Mouse (Mus musculus) retina, postnatal 7 days (tissue): Measurements from ENCODE around the gene Spata5.

Source experiments
- DNase-seq: peaks from one replicate; pipeline ENCODE4 v3.0.0-alpha.2; 2012; ENCODE audit warnings: low read depth, low spot score

Spata5 gene

DNA sequence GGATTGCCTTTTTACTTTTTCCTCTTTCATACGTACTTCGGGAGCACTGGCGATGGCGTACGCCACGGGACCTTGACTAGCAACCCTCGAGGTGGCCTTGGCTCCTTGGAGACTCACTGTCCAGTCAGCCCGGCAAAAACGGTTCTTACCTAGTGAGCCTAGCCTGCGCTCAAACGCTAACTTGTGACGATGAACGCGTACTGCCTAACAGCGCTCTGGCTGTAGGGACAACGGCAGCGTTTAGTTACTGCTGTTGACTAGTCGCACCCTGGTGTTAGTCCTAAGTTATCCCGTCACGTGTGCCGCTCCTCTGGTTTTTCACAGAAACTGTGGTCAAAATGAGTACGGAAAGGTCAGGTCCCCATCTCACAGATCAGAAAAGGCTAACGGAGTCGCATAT, 945 bp downstream of the Spata5 start:
- DNase-seq = no peak

DNA sequence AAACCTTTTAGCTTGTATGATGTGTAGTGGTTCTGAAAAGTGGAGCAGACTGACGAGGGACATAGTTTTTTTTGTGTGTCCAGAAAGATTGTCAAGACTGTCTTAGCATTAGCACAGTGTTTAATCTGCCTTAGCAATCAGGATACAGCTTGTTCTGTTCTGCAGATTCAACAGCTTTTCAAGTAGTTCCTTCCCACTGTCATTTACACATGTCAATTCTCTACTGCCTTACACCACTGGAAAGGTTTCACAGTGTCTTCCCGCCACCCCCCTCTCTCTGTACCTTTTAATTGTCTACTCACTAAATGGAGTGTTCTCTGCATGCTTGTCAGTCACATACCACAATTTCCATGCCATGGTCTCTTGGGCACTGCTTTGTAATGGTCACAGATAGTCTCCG, 1.5 kb downstream of the Spata5 start:
- DNase-seq = no peak

GRCm38 (mm10) chr3:37426069-37426468, 6.4 kb downstream of the Spata5 start:
- no peak for DNase-seq

- DNase-seq = no peak
These were observed 10.7 kb downstream of the Spata5 start for GRCm38 (mm10) chr3:37430359-37430758.

GRCm38 (mm10) chr3:37439770-37440169, 20.1 kb downstream of the Spata5 start:
- DNase-seq = no peak

DNA sequence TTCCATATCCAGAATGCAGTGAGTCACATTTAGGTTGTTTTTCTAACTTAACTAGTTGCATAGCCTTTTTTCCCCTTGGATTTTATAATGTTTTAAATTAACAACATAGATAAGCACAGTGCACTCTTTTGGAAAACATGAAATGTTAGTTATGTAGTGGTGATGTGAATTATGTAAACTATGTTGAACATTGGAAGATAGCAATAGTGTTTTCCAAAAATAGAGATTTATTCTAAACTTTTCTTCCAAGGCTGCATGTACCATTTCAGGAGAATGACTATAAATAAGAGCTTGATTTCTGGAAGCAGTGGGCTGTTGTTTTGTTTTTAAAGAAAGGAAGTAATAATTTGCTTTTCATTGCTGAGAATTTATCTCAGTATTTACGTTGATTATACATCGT, 23.7 kb downstream of the Spata5 start:
- DNase-seq = no peak

DNA sequence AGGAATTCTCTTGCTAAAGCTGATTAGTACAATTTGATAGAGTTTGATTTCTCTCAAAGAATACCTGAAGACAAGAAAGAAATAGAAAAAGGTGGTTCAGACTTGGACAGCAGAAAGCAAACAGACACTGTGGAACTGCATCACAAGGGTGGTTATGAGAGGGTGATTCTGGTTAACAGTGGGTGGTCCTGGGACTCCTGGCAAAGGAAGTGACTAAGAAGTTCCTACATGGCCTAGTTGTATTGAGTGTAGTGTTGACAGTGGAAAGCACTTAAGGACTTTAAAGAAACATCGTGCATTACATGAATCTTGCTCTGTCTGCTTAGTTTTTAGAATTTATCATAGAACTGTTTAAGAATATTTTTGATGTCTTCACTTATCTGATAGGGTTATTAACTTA, 36.3 kb downstream of the Spata5 start:
- DNase-seq = no peak

GRCm38 (mm10) chr3:37468170-37468569, 48.5 kb downstream of the Spata5 start:
- peak; percentile 16 for DNase-seq

DNA sequence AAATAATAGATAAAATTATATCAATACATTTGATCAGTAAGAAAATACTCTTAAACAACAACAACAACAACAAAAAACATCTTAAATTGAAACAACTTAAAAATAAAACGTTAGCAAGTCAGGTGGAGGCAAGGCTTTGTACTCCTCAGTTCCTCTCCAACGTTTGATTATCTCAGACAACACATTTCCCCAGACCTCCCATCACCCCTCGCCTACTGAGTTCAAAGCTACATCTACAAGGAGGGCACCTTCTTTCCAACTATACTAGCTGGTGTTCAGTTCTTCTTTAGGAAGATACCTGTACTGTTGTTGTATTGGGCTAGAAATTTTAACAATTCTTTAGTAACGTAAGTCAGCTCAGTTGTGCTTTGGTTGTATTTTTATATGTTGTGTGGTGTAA, 49.7 kb downstream of the Spata5 start:
- no peak for DNase-seq

DNA sequence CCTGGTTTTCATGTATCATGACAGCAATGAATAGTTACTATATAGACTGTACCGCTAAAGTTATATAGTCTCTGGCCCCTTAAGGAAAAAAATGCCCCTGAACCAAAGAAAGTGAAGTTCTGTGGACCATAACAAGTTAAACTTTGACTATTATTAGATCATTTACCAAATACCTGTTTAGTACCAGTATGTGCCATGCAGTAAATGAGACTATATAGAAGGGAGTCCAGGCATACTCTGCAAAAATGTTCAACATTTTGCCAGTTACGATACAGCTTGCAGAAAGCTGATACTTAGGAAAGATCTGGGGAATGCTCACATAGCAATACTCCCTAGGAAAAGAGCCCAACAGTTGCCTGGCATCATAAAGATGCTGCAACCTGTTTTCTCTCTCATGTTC, 51.2 kb downstream of the Spata5 start:
- DNase-seq = no peak

GRCm38 (mm10) chr3:37472461-37472860, 52.8 kb downstream of the Spata5 start:
- peak; percentile 6 for DNase-seq

DNA sequence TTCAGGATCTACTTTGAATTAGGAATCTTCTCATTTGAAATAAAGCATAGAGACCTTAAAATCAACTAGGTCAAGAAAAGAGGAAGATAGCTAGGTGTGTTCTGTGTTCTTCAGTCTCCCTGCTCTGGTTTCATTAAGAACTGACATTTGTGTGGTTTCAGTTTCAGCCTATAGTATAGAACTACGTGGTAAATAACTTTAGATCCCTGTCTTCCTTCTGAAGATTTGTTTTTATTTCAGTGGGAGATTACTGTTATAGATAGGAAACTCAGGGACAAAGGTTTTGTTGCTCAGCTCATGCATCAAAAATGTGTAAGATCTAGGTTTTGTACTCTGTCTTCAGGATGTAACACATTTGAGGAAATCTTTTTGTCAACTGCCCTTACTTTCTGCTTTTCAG, 56.8 kb downstream of the Spata5 start:
- no peak for DNase-seq

DNA sequence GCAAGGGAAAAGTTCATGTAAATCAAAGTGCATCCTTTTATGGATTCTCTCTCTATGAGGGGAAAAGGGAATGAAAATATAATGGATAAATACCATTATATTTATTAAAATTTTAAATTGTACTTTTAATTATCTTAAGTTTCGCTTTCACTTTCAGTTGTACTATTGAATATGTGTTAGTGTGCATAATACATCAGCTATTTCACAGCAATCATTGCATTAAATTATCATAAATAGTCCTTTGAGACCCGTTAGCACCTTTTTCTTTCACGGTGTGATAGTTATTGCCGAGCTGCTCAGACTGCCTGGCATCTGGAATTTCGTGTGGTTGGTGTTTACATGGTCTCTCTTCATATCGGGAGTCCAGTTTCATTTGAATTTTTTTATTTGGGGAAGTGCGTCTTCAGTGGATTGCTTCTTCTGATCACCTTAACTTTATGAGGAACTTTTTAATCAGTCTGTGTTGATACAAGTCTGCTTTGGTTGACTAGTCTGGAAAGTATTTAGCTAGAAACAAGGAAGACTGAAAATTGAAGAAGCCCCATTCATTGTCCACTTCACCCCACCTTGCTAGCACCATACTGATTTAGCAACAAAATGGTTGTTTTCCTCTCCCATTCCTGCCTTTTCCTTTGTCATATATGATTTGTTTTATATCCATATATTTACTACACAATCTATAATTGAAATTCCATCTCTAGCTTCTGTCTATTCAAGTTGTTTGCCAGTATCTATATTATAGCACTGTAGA, 57.9 kb downstream of the Spata5 start:
- no peak for DNase-seq

DNA sequence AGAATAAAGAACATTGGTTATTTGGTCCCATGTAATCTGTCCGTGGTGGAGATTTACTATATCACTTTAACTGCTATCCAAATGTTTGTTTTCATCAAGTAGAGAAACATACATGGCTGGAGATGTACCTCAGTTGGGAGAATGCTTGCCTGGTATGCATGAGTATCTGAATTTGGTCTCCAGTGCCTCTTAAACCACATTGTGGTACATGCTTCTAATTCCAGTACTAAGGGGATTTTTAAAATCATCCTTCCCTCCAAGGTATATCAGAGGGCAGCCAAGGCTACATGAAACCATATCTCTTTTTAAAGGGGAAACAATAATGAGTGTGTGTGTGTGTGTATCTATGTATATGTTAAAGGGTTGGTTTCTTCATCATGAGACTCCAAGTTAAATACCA, 60.1 kb downstream of the Spata5 start:
- DNase-seq = no peak

DNA sequence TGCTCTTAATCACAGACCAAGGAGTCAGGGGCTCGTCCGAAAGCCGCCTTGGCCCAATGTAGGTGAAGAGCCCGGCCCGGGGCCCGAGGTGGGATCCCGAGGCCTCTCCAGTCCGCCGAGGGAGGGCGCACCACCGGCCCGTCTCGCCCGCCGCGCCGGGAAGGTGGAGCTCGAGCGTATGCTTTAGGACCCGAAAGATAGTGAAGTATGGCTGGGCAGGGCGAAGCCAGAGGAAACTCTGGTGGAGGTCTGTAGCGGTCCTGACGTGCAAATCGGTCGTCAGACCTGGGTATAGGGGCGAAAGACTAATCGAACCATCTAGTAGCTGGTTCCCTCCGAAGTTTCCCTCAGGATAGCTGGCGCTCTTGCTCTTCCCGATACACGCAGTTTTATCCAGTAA, 61.6 kb downstream of the Spata5 start:
- no peak for DNase-seq

- DNase-seq = no peak
These were observed 63.0 kb downstream of the Spata5 start for GRCm38 (mm10) chr3:37482720-37483119.

- DNase-seq = no peak
These were observed 64.1 kb downstream of the Spata5 start for GRCm38 (mm10) chr3:37483709-37484265.

DNA sequence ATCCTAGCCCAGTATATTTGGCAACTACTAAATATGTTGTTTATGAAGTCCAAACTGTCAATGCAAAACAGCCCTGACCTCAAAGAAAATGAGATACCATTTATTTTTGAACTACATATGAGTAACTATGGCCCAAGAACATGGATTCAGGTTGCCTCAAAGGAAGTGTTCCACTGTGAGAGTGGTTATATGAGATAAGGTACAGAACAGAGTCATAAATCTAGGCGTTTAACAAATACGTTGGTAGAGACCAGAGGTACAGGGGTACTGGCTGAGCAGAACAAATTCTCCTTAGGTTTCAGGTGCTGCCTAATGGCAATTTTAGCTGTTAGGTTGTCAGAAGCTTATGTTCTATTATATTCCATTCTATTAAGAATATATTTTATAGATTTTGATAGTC, 67.9 kb downstream of the Spata5 start:
- no peak for DNase-seq

DNA sequence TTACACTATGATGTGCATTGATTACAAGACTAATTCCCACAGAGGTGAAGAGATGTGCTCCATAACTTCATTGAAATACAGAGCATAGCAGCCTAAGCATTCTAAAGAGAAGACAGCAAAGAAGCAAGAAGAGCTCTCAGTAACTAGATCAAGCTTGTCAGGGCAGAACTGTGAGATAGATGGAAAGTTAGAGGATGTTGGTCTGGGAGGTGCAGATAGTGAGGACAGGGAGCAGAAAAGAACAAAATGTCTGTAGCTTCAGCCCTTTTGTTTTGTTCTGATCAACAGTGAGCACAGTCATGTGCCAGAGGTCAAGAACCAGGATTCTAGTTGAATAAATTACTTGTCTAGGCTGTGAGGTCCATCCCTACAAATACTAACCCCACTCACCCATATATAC, 68.5 kb downstream of the Spata5 start:
- DNase-seq = no peak

GRCm38 (mm10) chr3:37490025-37490424, 70.3 kb downstream of the Spata5 start:
- no peak for DNase-seq

- DNase-seq = no peak
These were observed 81.2 kb downstream of the Spata5 start for GRCm38 (mm10) chr3:37500939-37501338.

GRCm38 (mm10) chr3:37502552-37502951, 82.9 kb downstream of the Spata5 start:
- DNase-seq = no peak

DNA sequence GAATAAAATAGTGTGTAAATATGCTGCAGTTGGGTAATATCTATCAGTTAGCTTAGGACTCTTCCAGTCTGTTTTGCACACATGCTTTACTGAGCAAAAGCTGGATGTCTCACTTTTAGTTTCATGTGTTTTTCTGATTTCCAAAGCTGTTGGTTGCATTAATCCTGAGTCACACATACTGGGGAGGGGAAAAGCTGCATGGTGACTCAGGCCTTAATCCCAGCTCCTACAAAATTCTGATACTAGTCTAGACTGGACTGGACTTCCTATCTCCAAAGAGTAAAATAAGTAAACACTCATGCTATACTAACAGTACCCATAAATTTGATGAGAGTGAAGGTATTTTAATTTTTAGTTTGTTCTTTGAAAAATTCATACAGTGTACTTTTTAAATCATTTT, 84.2 kb downstream of the Spata5 start:
- DNase-seq = no peak
